Mouse (Mus musculus) gastrocnemius, postnatal 36 days (tissue): Measurements from ENCODE around the gene Fam198b. TPM values are rescaled to one million over a fixed set of nuclear protein-coding genes. Genes with fewer than 3 reads are reported as not detected.
"Not testable (repeated sequence)": the region's sequence is repeated elsewhere in the genome, so short reads cannot be mapped to it uniquely, and the experiment has no call there.

Experiments
- DNase-seq, 2 experiments: peaks; one replicate each; pipeline ENCODE4 v3.0.0; 2022
- intact Hi-C: fragments of 180-260 bp; cut with DNase I; formaldehyde crosslinking; loops from one replicate; pipeline ENCODE4 v1.15.1; 2025
- total RNA-seq, 2 experiments: library from RNA; stranded (reverse); gene quantifications; 2 replicates each; pipeline ENCODE4 v1.2.3; 2021

Fam198b gene
- total RNA-seq, 2 experiments from 2014 or later, result 7.6 to 8.4 TPM

- intact Hi-C loops, result no loop called here
- DNase-seq, result no peak
Measured at GRCm38 (mm10) chr3:79914012-79914411, 29.7 kb downstream of the Fam198b start.

- intact Hi-C loops, result no loop called here
- DNase-seq, result no peak
Measured at GRCm38 (mm10) chr3:79916185-79916584, 31.9 kb downstream of the Fam198b start.

GRCm38 (mm10) chr3:79918761-79919160 lies 34.4 kb downstream of the Fam198b start:
- DNase-seq, result no peak
- intact Hi-C loops, result no loop called here

GRCm38 (mm10) chr3:79925950-79926697 lies 41.8 kb downstream of the Fam198b start:
- intact Hi-C loops, result no loop called here
- DNase-seq, result no peak

- intact Hi-C loops, result no loop called here
- no peak for DNase-seq
Measured at GRCm38 (mm10) chr3:79927050-79927449, 42.7 kb downstream of the Fam198b start.

GRCm38 (mm10) chr3:79928409-79928808 lies 44.1 kb downstream of the Fam198b start:
- no peak for DNase-seq
- intact Hi-C loops, result no loop called here

- DNase-seq, result no peak
- intact Hi-C loops, result no loop called here
Measured at GRCm38 (mm10) chr3:79930141-79930744, 45.9 kb downstream of the Fam198b start.

- DNase-seq, result peak; percentile 38 to 61
- intact Hi-C loops, result no loop called here
Measured at GRCm38 (mm10) chr3:79936213-79936612, 51.9 kb downstream of the Fam198b start.

- intact Hi-C loops, result no loop called here
- DNase-seq, result no peak
Measured at GRCm38 (mm10) chr3:79936730-79937447, 52.6 kb downstream of the Fam198b start.

GRCm38 (mm10) chr3:79947736-79948135 lies 63.4 kb downstream of the Fam198b start:
- DNase-seq, result peak in 1 of 2 experiments; percentile 22
- intact Hi-C loops, result no loop called here

GRCm38 (mm10) chr3:79948151-79948550 lies 63.8 kb downstream of the Fam198b start:
- no peak for DNase-seq
- intact Hi-C loops, result no loop called here

- intact Hi-C loops, result no loop called here
- no peak for DNase-seq
Measured at GRCm38 (mm10) chr3:79953164-79953759, 68.9 kb downstream of the Fam198b start.

GRCm38 (mm10) chr3:79955262-79955661 lies 70.9 kb downstream of the Fam198b start:
- DNase-seq, result no peak
- intact Hi-C loops, result no loop called here

- intact Hi-C loops, result no loop called here
Measured at GRCm38 (mm10) chr3:79956792-79957191, 72.5 kb downstream of the Fam198b start.

GRCm38 (mm10) chr3:79957752-79958151 lies 73.4 kb downstream of the Fam198b start:
- intact Hi-C loops, result no loop called here

More at GRCm38 (mm10) chr3:79956792-79957191, 72.5 kb downstream of the Fam198b start:
- no peak for DNase-seq

GRCm38 (mm10) chr3:79966709-79967108 lies 82.4 kb downstream of the Fam198b start:
- no peak for DNase-seq
- intact Hi-C loops, result no loop called here

More at GRCm38 (mm10) chr3:79957752-79958151, 73.4 kb downstream of the Fam198b start:
- DNase-seq, result no peak

GRCm38 (mm10) chr3:79967346-79967745 lies 83.0 kb downstream of the Fam198b start:
- intact Hi-C loops, result no loop called here
- no peak for DNase-seq

GRCm38 (mm10) chr3:79968426-79968825 lies 84.1 kb downstream of the Fam198b start:
- intact Hi-C loops, result no loop called here
- no peak for DNase-seq

GRCm38 (mm10) chr3:79969536-79969935 lies 85.2 kb downstream of the Fam198b start:
- DNase-seq, intact Hi-C loops: not testable (repeated sequence)

GRCm38 (mm10) chr3:79970070-79970469 lies 85.7 kb downstream of the Fam198b start:
- peak in 1 of 2 experiments; percentile 17 for DNase-seq

GRCm38 (mm10) chr3:79970498-79970897 lies 86.2 kb downstream of the Fam198b start:
- intact Hi-C loops, result no loop called here

More at GRCm38 (mm10) chr3:79970070-79970469, 85.7 kb downstream of the Fam198b start:
- intact Hi-C loops, result no loop called here

More at GRCm38 (mm10) chr3:79970498-79970897, 86.2 kb downstream of the Fam198b start:
- DNase-seq, result no peak
